Mouse (Mus musculus) adrenal gland (tissue): ENCODE measurements around the gene Adtrp.

Experiments used
- intact Hi-C: fragments of 180-260 bp; cut with DNase I; formaldehyde crosslinking; loops from one replicate; pipeline ENCODE4 v1.15.1; 2025
- long read RNA-seq, 2 experiments: library from polyadenylated mRNA; unstranded; transcript quantifications; one replicate each; pipeline ENCODE4 v2.0.0; 2020; ENCODE audit warnings: borderline replicate concordance in 1 of 2; ENCODE audit not compliant: insufficient replicate concordance in 1 of 2

Gene Adtrp
- long read RNA-seq, experiment 1 = 0 reads
- long read RNA-seq, experiment 2 = 0 reads

DNA sequence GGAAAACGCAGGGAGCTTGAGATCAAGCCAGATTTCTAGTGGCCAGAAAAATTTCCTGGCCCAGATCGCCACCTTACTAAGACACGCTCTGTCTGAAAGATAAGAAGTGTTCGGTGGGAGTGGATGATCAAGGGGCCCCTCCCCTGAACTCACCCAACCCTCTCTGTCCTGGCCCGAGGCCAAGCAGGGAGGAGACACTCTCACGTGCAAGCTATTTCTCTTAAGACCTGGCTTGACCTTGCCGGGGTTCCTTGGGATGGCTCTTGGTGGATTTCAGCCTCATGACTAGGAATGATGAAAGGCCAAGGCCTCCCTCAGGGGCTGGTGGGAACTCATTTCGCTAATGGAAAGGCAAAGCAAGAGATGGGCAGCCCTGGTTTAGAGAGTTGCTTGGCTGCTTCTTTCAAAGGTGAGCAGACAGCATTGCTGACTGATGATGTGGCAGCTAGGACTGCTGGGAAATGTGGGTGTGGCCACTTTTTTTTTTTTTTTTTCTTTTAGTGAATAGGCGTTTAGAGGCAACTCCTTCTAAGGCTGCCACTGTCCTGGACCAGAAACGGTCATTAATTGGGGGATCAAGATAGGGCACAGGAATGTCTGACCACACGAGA lies at the start of gene Adtrp:
Gene Adtrp (minus strand): TSS at position 169 of the 611 bp plus-strand sequence.
- intact Hi-C loops = no loop called here

DNA sequence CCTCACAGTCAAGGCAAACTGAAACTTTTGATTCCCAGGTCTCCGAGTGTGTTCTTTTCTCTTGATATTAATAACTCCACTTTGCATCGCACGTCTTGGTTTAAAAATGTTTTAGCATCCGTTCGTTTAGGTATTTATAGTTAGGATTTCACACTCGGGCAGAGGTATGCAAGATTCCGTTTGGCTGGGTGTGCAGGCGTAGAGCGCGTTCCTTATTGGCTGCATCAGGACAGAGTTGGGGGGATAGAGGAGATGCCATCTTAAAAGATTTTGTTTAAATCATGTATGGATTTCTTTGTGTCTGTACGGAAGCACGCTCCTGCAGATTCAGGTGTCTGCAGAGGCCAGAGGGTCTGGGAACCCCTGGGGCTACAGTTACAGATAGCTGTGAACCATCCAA lies 44.5 kb upstream of the Adtrp start:
- intact Hi-C loops = no loop called here

DNA sequence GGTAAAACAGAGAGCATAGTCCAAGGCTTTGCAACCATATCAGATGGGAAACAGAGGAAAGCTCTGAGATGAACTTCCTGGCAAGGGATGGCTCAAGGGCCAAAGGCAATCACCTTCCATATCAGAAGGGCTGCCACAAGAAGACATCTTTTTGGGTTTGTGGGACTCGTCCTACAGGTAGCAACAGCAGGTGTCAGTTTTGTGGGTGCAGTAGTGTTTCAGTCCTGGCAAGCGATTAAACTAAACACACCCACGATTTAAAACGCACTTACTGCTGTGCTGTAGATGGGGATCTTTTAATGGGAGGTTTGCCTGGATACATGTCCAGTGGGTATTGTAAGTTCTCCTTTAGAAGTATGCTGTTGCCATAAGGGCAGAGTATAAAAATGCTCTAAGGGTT lies 43.1 kb upstream of the Adtrp start:
- intact Hi-C loops = no loop called here

DNA sequence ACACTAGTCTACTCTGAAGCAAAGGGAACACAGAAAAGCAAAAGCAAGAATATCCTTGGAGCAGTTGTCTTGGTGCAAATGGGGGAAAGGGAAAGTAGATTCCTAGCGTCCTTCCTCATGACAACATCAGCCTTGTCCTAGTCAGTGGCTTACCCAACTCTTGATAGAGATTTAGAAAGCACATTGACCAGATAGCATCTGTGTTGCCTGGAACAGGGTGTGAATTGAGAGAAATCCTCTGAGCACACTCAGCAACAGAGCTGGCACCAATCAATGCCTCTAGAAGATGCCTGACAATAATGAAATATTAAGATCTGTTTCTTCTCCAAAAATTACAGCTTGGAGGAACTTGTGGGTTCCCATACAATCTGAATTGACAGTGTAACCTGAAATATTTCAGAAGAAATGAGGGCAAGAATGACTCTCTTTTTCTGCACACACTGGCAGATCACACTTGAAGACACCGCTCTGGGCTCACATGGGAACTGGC lies 42.7 kb upstream of the Adtrp start:
- intact Hi-C loops = no loop called here

DNA sequence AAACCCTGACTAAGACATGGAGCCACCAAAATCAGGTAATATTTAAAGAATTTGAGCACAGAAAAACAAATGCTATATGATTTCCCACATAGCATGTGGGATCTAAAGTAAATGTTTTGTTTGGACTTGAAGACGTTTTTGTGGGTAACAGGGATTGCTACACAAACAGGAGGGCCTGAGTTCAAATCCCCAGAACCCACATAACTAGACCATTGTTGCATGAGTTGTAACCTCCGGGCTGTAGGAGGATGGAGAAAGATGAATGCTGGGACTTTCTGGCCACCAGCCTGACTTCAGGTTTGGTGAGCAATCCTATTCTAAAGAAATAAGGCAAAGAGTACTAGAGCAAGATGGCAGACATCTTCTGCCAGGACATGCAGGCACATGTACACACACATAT lies 41.2 kb upstream of the Adtrp start:
- intact Hi-C loops = no loop called here

DNA sequence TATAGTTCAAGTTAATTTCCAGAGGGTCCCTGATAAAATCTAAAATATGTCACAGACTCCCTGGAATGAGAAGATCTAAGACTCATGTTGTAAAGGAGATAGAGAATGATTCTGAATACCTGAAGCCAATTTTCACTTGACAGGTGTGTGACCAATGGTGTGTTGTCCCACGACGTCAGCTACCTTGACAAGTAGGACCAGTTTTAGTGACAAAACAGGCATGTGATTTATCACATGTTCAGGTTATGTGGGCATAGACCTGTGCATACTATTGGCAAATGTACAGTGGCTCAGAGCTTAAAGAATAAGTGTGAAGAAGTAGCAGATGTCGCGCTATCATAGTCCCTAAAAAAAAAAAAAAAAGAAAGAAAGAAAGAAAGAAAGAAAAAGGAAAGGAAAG lies 38.6 kb upstream of the Adtrp start:
- intact Hi-C loops = no loop called here

DNA sequence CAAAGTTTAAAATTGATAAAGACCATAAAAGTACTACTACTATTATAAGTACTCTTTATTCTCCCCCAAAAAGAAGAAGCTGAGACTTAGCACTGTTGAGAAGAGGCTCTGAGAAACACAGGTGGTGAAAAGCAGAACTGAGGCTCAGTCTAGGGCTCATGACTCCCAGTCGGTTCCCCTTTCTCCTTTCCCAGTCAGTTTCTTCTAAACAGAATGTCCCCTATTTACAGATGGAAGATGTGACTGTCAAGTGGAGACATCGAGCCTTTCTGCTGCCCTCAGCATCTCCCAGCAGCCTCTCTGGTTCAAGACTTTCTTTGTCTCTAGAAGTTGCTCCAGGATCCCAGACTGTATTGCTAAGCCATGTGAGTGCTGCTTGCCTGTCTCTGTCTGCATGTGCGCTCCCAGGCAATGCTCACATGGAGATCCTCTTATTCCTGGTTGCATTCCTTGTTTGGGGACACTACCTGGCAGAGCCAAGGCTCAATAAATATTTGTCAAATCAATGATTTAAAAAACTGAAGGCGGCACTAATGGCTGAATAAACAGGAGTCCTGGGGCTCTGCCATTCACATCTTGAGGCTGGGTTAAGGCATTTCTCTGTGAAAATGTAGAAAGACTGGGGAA lies 36.3 kb upstream of the Adtrp start:
- intact Hi-C loops = no loop called here

DNA sequence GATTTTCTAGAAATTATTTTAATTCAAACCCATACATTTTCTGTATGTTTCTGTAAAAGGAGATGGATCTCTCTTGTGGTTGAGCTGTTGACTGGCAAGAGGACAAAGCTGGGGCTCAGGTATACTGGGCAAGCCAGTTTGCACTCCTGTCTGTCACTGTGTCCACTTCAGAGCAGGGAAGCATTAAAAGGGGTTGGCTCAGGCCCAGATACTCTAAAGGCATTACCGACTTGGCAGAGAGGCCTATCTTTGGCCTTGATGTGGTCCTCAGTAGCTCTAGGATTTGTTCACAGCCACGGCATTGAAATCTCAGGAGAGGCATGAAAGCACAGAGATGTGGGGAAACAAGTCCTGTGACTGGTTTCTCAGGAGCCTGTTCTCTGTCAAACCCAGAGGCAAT lies 33.7 kb upstream of the Adtrp start:
- intact Hi-C loops = no loop called here

DNA sequence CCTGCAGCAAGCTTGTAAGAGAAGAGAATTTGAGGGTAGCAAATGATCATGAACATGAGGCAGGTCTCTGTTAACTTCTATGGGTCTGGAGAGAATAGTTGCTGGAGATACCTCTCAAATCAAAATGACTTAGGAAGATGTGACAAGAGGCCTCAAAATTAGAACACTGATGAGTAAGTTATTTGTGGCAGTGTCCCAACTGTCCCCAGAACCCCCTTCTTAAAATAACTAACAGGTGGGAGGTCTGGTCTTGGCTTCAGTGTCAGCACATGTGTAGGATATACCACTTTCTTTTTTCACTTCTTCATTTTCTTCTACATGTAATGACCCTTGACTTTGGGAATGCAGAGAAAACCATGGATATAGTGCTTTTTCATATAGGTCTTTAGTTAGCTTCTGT lies 33.0 kb upstream of the Adtrp start:
- intact Hi-C loops = no loop called here

DNA sequence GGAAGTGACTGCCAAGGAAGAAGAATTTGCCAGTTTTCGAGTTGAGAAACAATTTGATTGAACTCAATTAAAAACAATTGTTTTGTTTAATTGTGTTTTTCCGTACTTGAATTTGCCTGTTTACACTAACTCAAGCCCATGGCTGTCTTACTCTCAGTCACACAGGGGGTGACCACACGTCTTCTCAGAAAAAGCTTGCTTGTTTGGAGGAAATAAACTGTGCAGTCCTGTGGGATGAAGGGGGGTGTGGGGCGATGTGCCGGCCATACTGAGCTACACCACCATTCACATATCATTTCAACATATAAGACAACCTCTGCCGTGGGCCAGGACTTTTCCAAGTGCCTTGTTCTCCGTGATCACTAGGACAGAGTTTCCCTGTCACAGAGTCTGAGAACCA lies 25.2 kb upstream of the Adtrp start:
- intact Hi-C loops = no loop called here

DNA sequence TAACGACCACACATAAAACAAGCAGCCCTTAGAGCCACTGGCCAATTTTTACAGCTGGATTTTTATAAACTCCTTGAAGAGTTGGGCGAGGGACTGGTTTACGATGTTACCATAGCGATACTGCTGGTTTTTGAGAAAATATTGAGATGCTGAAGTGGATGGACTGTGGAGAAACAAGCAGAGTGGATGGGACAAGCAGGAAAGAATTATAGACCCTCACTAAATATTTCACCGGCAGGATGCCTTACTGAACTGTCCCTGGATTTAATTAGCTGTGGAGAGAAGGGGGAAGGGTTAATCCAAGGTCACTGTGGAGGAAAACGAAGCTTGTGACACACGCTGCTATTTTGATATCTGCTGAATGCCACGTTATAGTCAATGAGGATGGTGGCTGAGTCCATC lies 24.7 kb upstream of the Adtrp start:
- intact Hi-C loops = no loop called here

DNA sequence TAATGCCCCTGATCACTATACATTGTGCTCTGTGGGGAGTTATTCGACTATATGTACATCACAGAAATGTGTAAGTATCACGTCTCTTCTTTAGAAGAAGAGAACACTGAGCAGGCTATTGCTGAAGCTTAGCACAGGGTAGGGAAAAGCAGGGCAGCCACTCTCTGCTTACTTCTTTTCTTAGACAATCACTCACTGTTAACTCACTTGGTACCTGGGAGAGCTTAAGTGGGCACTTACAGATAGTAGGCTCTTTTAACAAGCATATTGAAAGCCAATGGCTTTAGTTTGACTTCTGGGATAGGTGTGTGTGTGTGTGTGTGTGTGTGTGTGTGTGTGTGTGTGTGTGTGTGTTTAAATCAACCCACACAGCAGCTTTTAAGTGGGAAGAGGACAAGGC lies 20.0 kb upstream of the Adtrp start:
- intact Hi-C loops = no loop called here

DNA sequence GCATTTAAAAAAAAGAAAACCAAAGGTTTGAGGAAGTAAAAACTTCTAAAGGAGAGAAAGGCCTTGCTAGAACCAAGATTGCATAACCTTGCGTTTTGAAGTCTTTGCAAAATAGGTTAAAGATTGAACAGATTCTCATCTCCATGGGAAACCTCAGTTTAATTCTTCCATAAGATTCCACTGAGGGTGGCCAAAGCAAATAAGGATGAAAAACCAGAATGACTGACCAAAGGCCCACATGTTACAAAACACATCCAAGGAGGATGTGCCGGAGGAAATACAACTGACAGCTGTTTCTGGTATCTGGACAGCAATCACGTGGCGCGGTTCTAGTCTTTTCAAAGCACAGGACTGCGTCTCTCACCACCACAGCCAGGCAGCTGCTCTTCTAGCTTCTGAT lies 18.1 kb upstream of the Adtrp start:
- intact Hi-C loops = no loop called here

DNA sequence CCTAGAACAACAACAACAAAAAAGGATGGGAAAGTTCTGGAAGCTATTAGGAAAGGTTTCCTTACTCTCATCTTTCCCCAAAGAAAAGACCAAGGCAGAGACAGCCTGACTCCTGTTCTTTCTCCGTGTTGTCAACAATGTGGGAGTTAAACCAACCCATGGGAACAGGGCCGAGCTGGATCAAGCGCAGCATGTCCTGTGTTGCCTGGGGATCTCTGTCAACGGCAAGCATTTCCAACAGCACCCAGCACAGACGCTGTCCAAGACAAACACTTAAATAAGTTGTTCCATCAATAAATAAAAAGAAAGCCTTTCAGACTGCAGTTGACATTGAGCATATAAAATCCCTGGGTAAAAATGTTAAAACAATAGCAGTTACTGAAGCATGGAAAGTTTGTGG lies 17.6 kb upstream of the Adtrp start:
- intact Hi-C loops = no loop called here

DNA sequence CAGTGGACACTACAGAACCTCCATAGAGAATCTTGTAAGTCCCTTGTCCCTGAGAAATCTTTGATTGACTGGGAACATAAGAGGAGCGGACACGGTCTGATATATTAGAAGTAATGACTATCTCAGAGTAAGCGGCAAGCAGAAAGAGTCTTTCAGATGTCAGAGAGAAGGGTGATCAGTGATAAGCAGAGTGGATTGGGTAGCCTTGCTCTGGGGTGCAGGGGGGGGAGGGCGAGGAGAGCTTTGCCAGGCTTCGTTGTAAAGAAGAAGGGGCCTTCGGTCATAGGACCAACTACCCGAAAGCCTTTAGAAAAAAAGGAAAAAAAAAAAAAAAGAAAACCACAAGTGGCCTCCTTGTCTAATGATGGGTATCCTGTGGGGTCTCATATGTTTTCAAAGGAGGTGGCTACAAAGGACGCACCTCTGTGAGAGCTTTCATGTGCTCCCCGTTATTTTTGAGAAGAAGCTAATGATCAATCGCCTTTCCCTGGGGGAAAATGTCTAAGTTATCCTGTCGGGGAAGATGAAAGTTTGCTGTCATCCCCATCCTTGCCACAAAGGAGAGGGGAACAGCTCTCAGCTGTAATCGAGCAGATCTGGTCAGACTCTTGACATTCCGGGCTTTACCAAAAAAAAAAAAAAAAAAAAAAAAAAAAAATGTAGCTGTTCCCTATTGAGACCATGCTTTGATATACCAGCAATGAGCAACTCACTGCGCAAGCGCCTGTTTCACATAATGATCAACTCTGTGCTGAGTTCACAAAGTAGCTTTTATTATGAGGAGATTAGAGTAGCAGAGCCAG lies 13.3 kb upstream of the Adtrp start:
- intact Hi-C loops = no loop called here

DNA sequence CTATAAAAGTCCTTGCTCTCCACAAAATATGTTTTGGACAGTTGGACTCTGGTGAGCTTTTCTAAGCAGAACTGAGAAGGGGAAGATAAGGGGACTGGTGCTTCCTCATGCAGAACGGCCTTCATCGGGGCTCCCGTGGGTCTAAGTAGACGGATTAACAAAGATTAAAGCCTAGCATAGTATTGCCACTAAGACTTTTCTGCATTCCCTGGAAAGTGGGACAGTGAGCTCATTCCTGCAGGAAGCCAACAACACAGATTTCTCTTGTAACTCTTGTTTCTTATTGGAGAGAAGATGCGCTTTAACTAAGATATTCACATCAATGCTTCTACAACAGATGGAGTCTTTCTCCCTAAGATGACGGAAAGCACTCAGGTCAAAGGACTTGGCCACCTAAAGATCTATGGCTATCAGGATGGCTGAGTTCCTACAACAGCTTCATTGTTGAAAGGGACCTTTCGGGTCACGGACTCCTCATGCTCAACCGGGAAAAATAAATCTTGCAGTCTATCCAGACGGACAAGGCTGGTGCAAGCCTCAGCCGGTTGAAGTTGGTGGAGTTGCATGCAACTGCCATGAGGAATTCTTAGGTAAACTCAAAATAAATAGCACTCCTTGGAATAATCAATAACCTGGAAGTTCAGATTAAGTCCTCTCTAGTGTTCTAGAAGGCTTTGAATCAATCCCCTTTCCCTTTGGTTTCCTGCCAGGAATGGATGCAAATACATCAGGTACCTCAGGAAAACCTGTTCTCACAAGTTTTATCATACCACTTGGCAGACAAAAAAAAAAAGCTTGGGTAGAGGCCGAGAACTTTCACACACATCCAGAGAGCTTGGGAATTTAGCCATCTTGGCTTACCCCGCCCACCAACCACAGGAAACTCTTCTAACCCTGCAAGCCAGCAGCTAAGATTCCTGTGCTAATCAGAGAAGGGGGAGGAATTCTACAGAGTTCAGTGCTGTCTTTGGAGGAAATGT lies 8.0 kb upstream of the Adtrp start:
- intact Hi-C loops = no loop called here

DNA sequence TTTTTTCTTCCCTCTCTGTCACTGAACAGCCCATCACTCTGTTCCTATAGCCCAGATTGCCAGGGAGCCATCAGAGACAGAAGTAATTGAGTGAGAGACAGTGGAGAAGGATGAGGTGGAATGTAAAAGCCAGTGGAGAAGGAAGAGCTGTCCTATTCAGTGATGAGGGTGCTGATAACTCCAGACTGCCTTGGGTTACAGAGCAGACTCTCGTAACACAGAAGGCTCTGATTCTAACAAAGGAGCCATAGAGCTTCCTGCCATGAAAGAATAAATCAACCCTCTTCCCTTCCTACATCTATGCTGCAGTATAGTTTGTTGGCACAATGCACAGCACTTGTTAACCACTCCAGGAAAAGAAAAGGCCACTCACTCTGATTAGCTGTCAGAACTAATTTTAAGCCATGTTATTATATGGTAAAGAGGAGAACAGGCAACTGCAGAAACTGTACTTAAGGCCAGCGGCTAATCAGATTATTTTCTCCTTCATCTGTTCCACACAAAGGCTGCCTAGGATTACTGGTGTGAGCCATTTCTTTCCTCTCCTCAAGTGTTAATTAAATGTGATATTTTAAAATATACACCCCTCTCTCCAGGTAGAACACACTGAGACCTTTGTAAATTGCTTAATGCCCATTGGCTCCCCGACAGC lies 3.4 kb upstream of the Adtrp start:
- intact Hi-C loops = no loop called here

DNA sequence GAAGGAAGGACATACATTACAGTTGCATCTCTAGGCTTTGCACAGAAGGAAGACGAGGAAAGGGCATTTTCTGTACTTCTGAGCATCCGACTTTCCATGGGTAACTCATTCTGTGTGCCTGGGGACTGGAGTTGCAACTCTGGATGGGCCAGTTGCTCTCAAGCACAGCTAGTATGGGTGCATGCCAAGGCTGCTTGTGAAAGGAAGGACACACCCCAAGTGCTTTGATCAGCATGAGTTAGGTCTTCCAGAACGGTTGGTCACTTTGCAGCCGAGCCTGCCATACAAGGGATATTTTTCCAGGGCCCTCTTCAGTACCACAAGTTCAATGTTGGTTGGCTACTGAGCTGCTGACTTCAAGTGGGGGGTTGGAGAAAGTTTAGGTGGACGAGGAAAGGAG lies 968 bp downstream of the Adtrp start:
- intact Hi-C loops = no loop called here

DNA sequence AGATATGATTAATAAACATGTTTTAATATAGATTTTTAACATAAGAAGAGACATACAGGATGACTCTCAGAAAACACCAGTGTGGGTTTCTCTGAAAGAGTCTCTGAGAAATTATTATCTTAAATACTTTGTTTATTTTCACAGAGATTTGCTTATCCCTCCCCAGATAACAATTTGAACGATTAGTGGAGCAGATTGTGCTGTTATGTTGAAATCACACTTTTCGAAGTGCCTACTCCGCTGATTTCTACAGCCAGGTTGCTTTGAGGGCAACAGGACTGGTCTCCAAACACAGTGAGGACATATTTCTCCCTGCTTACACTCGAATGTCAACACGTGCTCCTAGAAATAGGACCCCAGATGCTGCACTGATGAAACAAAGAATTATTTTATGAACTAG lies 2.5 kb downstream of the Adtrp start:
- intact Hi-C loops = no loop called here

DNA sequence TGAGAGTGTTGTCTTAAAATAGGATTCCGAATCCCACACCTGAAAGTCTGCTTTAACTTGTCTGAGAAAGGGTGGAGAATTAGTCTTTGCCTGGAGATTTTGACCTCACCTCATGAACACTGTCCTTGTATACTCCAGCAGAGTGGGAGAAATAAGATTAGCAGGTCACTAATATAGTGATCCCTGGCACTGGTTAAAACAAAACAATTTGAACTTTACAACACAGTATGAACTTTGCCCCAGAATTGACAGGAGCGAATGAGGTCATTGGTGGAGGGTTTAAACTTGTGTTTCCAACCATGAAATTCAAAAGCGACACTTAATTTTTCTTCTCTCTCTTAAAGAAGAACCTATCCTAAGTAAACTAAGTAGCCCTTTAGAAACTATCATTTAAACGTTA lies 3.4 kb downstream of the Adtrp start:
- intact Hi-C loops = no loop called here

DNA sequence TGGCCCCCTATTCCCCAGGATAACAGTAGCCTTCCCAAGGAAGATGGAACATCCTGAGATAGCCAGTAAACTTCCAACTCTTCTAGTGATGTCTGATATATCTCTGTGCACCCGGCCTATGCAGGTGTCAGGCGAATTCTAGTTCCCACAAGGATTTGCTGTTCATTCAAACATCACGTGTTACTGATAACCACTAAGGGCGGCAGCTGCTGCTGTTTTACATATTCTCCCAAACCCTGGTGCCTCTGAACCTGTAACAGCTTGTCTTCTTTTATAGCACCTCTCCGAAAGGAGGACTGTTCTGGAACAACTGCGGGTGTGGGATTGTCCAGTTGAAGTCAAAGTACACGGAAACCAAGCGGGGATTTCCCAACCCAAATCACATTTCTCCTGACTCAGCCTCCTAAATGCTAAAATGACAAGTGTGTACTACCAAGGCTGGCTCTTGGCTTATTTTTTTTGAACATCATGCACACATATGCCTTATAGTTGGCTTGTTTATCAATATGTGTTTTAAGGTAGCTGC lies 13.8 kb downstream of the Adtrp start:
- intact Hi-C loops = no loop called here
